ENCODE assay signal across 12 mouse cellular contexts in genomic region chr7:71500719-71501118, GRCm38 (mm10).
DNase-seq lines count a peak whose midpoint lies in the region; ATAC-seq and TF ChIP-seq lines count a peak whose summit lies in the region.
"Had no signal": no experiment of that assay in that cellular context is flagged by ENCODE, and none has a peak within 500 bp of the region (broad histone marks: within the 10 kb centered on the region; RNA-seq: fewer than 3 reads in every experiment).

No protein-coding gene starts in this region.

- peak; percentile 73 for ATAC-seq in lung, embryonic 16.5 days (ENCODE audit: low read depth)
- no peak for ATAC-seq in heart, embryonic 13.5 days (ENCODE audit: extremely low read depth, insufficient number of reproducible peaks, low FRiP score, low TSS enrichment)
- peak; percentile 54; the same call in 1 of the 2 replicates for ATAC-seq in kidney, embryonic 15.5 days (replicated peaks; ENCODE audit: low FRiP score)

- H3K9me3 ChIP-seq in lung, embryonic 16.5 days (ENCODE audit: control insufficient read depth, low read length): no peaks in the 10 kb centered on the region
- H3K9me3 ChIP-seq in heart, embryonic 13.5 days: no peaks in the 10 kb centered on the region
- H3K9me3 ChIP-seq in kidney, embryonic 15.5 days (replicated peaks): no peaks in the 10 kb centered on the region
- no peaks in the 10 kb centered on the region for H3K9me3 ChIP-seq in limb, embryonic 10.5 days (replicated peaks)
- H3K9me3 ChIP-seq: forebrain, embryonic 10.5 days had no signal

- no peak overlapping the region for H3K4me3 ChIP-seq in lung, embryonic 16.5 days (ENCODE audit: low read length)
- H3K4me3 ChIP-seq in lung, adult 2 months (replicated peaks; ENCODE audit: extremely low read depth, low read depth, low read length): no peak overlapping the region
- H3K4me3 ChIP-seq in heart, embryonic 13.5 days: no peak overlapping the region
- H3K4me3 ChIP-seq in kidney, embryonic 15.5 days (replicated peaks): no peak overlapping the region
- no peak overlapping the region for H3K4me3 ChIP-seq in limb, embryonic 10.5 days
- H3K4me3 ChIP-seq: forebrain, embryonic 10.5 days had no signal

- no peak for TF ChIP-seq CTCF in lung, adult 2 months (IDR thresholded peaks at IDR 0.05; ENCODE audit: insufficient read depth, low read length)

- H3K4me2 ChIP-seq in lung, embryonic 16.5 days (ENCODE audit: low read depth, low read length): no peak overlapping the region
- H3K4me2 ChIP-seq in heart, embryonic 13.5 days: no peak overlapping the region
- H3K4me2 ChIP-seq in kidney, embryonic 15.5 days: no peak overlapping the region

- H3K27ac ChIP-seq in lung, embryonic 16.5 days (ENCODE audit: low read length): no peak overlapping the region; the same call in 1 of the 2 replicates
- peak overlapping the region; percentile 21; the same call in 1 of the 2 replicates for H3K27ac ChIP-seq in heart, embryonic 13.5 days (replicated peaks)
- H3K27ac ChIP-seq in kidney, embryonic 15.5 days: 0 out of 2 replicates have a peak overlapping the region, but pooled peaks have one; percentile 48
- no peak overlapping the region for H3K27ac ChIP-seq in limb, embryonic 10.5 days
- H3K27ac ChIP-seq: forebrain, embryonic 10.5 days; liver, embryonic 14.5 days had no signal

- no peak overlapping the region for H3K9ac ChIP-seq in lung, embryonic 16.5 days (ENCODE audit: low read length)
- no peak overlapping the region for H3K9ac ChIP-seq in heart, embryonic 13.5 days
- H3K9ac ChIP-seq in kidney, embryonic 15.5 days: no peak overlapping the region
- H3K9ac ChIP-seq: liver, embryonic 14.5 days had no signal

- TF ChIP-seq POLR2A in lung, adult 2 months (IDR thresholded peaks at IDR 0.05; ENCODE audit: borderline replicate concordance, extremely low read depth, low read depth, low read length): no peak

- H3K4me1 ChIP-seq in lung, embryonic 16.5 days (replicated peaks; ENCODE audit: control insufficient read depth, insufficient read depth, low read length): 0 out of 2 replicates have a peak, but pooled peaks cover 8% of the 10 kb centered on the region
- H3K4me1 ChIP-seq in lung, adult 2 months (ENCODE audit: control insufficient read depth, insufficient read depth, low read length): no peaks in the 10 kb centered on the region; the same call in none of the 2 replicates
- 0 out of 2 replicates have a peak, but pooled peaks cover 2% of the 10 kb centered on the region for H3K4me1 ChIP-seq in heart, embryonic 13.5 days
- H3K4me1 ChIP-seq in kidney, embryonic 15.5 days: peaks cover 9% of the 10 kb centered on the region
- peaks cover 6% of the 10 kb centered on the region; the same call in 1 of the 2 replicates for H3K4me1 ChIP-seq in limb, embryonic 10.5 days

- no peaks in the 10 kb centered on the region for H3K27me3 ChIP-seq in lung, embryonic 16.5 days (ENCODE audit: control insufficient read depth, insufficient read depth, low read depth, low read length)
- H3K27me3 ChIP-seq in heart, embryonic 13.5 days (replicated peaks): no peaks in the 10 kb centered on the region
- H3K27me3 ChIP-seq in kidney, embryonic 15.5 days: no peaks in the 10 kb centered on the region
- no peaks in the 10 kb centered on the region for H3K27me3 ChIP-seq in limb, embryonic 10.5 days (ENCODE audit: low read depth, poor library complexity, severe bottlenecking)

- DNase-seq in lung, adult 2 months: no peak
- DNase-seq in mesoderm, embryonic 11.5 days (ENCODE audit: low read depth, low spot score): peak; percentile 14
- DNase-seq in limb, embryonic 10.5 days (ENCODE audit: low spot score): no peak
- DNase-seq in left cerebral cortex, adult 8-10 months (ENCODE audit: low spot score in 2 of 2): no peak
- DNase-seq in MN1 (ENCODE audit: low spot score): no peak
- DNase-seq: cerebellum, adult 9-10 months; gastrocnemius, postnatal 10 days had no signal

- 31% methylated on average over 6 of the region's 6 CpGs for WGBS in lung, embryonic 16.5 days
- WGBS in lung, adult 2 months: 19% methylated on average over 6 of the region's 6 CpGs
- WGBS in heart, embryonic 13.5 days: 52% methylated on average over 6 of the region's 6 CpGs
- WGBS in kidney, embryonic 15.5 days: 26% methylated on average over 6 of the region's 6 CpGs
- WGBS in limb, embryonic 10.5 days: 60% methylated on average over 6 of the region's 6 CpGs

- no peaks in the 10 kb centered on the region for H3K36me3 ChIP-seq in lung, embryonic 16.5 days (ENCODE audit: control insufficient read depth, insufficient read depth, low read length)
- no peaks in the 10 kb centered on the region for H3K36me3 ChIP-seq in heart, embryonic 13.5 days
- H3K36me3 ChIP-seq in kidney, embryonic 15.5 days: no peaks in the 10 kb centered on the region
- no peaks in the 10 kb centered on the region for H3K36me3 ChIP-seq in limb, embryonic 10.5 days
- H3K36me3 ChIP-seq: forebrain, embryonic 10.5 days had no signal

Comparison
In these comparisons a context has a peak if more than half of its experiments do, and no peak if none do; other contexts are left out.
1. H3K27ac ChIP-seq: peak in heart, embryonic 13.5 days (single experiment) and kidney, embryonic 15.5 days (single experiment); none in lung, embryonic 16.5 days (single experiment) and limb, embryonic 10.5 days (single experiment).